Mouse (Mus musculus): Measurements from ENCODE around the gene Pam.

DNA sequence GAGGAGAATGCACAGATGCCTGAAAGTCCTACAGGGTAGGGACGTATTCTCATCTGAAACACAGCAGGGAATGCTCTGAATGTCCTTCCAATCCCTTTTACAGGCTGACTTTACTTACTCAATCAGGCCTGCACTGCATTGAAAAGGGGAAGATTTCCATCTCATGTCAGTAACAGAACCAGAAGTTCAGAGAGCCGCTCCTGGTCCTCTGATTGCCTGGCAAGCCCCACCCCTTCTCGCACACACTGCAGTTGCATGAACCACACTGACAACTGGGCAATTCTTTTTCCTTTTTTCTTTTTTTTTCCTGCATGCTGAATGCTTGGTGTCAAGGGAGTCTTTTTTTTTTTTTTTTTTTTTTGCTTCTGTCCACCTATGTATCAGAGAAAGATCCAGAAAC is 11.9 kb downstream of the Pam start:
- TF ChIP-seq CTCF (IDR thresholded peaks at IDR 0.05; ENCODE audit: low read depth) (no peak), EP300 (optimal IDR thresholded peaks at IDR 0.05) (no peak)

Measured in stomach, postnatal 0 days (tissue).